Mouse (Mus musculus) liver, postnatal 0 days (tissue): Measurements from ENCODE around the gene Rab31. TPM values are rescaled to one million over a fixed set of nuclear protein-coding genes. Genes with fewer than 3 reads are reported as not detected.

Source experiments
- ATAC-seq: fragments of 200-750 bp; cut with Nextera tagmentation; 2 replicates; pipeline ENCODE4 v1.8.0; 2017; ENCODE audit warnings: mild to moderate bottlenecking, moderate library complexity
- DNase-seq: peaks from one replicate; pipeline ENCODE4 v3.0.0-alpha.2; 2016
- H3K27ac ChIP-seq: fragments of 300-500 bp; sonication (generic); 2 replicates; pipeline ENCODE4 v1.5.1; 2014; ENCODE audit warnings: antibody characterized with exemption, moderate library complexity, mild to moderate bottlenecking, low read depth
- H3K27me3 ChIP-seq: fragments of 300-500 bp; sonication (generic); 2 replicates; pipeline ENCODE4 v1.6.1; 2014; ENCODE audit warnings: low read length, control low read depth, mixed read lengths; ENCODE audit not compliant: insufficient read depth
- H3K36me3 ChIP-seq: fragments of 300-500 bp; sonication (generic); replicated peaks from 2 replicates; pipeline ENCODE4 v1.6.1; 2014; ENCODE audit warnings: mild to moderate bottlenecking, control low read depth, low read length, moderate library complexity, mixed read lengths; ENCODE audit not compliant: insufficient read depth
- H3K4me1 ChIP-seq: fragments of 300-500 bp; sonication (generic); 2 replicates; pipeline ENCODE4 v1.6.1; 2014; ENCODE audit warnings: antibody characterized with exemption, mild to moderate bottlenecking, control low read depth; ENCODE audit not compliant: insufficient read depth
- H3K4me2 ChIP-seq: fragments of 300-500 bp; sonication (generic); 2 replicates; pipeline ENCODE4 v1.6.1; 2014; ENCODE audit warnings: low read depth, mild to moderate bottlenecking, low read length, moderate library complexity, mixed read lengths
- H3K4me3 ChIP-seq: fragments of 300-500 bp; sonication (generic); 2 replicates; pipeline ENCODE4 v1.5.1; 2014; ENCODE audit warnings: low read depth, low read length
- H3K9ac ChIP-seq: fragments of 300-500 bp; sonication (generic); replicated peaks from 2 replicates; pipeline ENCODE4 v1.6.1; 2014; ENCODE audit warnings: mild to moderate bottlenecking, moderate library complexity
- H3K9me3 ChIP-seq: fragments of 300-500 bp; sonication (generic); 2 replicates; pipeline ENCODE4 v1.6.1; 2016; ENCODE audit warnings: mild to moderate bottlenecking, control low read depth, low read length, mixed read lengths
- CTCF ChIP-seq: sonication (generic); IDR thresholded peaks from 2 replicates; pipeline ENCODE4 v1.5.1; 2016; ENCODE audit warnings: antibody characterized with exemption, low read depth
- EP300 ChIP-seq: IDR thresholded peaks from 2 replicates; pipeline ENCODE4 v1.6.1; 2016; ENCODE audit warnings: antibody characterized with exemption, low read depth, mild to moderate bottlenecking
- WGBS: fragments of 180-500 bp; shearing (Covaris S2); extraction: QIAGEN DNeasy Blood & Tissue Kit; methylation state at CpG from one replicate; pipeline ENCODE4 v1.1.7; 2014; ENCODE audit not compliant: insufficient replicate concordance; 5-methylcytosine and 5-hydroxymethylcytosine counted together
- polyA plus RNA-seq: library from polyadenylated mRNA; unstranded; fragments of >200 nt; fragmentation: Nextera tagmentation; extraction: Ambion mirVana; gene quantifications from 2 replicates; pipeline ENCODE4 v1.2.1, GENCODE M21; 2015

Rab31 gene
- polyA plus RNA-seq, 1 experiment from 2014 or later, result 7.2 TPM

DNA sequence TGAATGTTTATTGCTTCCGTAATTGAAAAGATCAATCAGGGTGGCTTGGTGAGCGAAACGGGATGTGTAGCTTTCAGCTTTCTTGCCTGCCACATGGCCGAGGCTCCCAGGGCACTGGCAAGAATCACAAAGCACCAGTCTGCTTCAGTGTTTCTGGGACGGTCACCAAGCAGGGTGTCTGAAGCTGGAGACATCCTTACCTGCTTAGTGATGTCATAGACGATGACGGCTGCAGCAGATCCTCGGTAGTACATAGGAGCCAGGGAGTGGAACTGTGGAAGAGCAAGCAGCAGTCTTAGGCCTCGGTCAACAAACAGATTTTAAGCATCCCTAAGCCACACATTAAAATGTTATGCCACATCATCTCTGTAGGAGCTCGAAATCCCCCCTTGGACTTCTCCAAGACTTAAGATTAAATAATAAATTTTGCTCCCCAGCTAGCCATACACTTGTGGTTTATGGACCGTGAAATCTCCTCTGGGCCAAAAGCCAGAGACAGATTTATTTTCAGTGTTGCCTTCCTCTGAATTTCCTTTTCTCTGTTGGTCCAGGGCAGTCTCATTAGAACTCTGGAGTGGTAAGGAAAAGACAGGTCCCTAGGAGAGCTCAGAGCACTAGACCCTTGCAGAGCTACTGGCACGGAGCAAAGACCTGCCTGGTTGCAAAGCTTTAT is 74.6 kb downstream of the Rab31 start:
- no peaks in the 10 kb centered on the region for H3K4me1 ChIP-seq
- no peak for ATAC-seq
- no peaks in the 10 kb centered on the region for H3K27me3 ChIP-seq
- no peaks in the 10 kb centered on the region for H3K36me3 ChIP-seq
- DNase-seq, result no peak
- TF ChIP-seq EP300 (no peak), CTCF (no peak)
- H3K9ac ChIP-seq, result no peak overlapping the region
- H3K4me2 ChIP-seq, result no peak overlapping the region
- WGBS, result 86% methylated on average over 12 of the region's 12 CpGs
- H3K9me3 ChIP-seq, result no peaks in the 10 kb centered on the region
- no peak overlapping the region for H3K4me3 ChIP-seq
- H3K27ac ChIP-seq, result no peak overlapping the region

DNA sequence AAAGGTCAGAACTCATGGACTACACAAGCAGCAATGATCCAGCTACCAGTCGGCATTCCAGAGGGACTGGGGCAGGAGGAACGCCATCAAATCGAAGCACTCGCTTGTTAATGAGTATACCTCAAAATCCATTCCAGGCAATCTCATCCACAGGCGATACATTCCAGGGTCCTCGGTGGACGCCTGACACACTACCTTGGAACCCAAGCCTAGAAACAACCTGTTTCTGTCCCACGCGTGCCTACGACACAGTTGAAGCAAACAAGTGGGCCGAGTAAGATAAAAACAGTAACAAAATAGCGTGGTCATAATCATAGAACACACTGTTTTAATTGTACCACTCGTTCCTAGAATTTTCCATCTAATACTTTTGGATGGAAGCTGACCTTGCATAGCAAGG is 75.6 kb downstream of the Rab31 start:
- 91% methylated on average over 13 of the region's 13 CpGs for WGBS
- Histone ChIP-seq H3K27ac (no peak overlapping the region), H3K4me2 (no peak overlapping the region), H3K27me3 (no peaks in the 10 kb centered on the region), H3K4me3 (no peak overlapping the region), H3K4me1 (no peaks in the 10 kb centered on the region), H3K9me3 (no peaks in the 10 kb centered on the region), H3K36me3 (no peaks in the 10 kb centered on the region), H3K9ac (no peak overlapping the region)
- TF ChIP-seq EP300 (no peak), CTCF (no peak)
- ATAC-seq (no peak), DNase-seq (no peak)

GRCm38 (mm10) chr17:65692276-65692675 is 80.3 kb downstream of the Rab31 start:
- ATAC-seq, result no peak
- Histone ChIP-seq H3K9ac (no peak overlapping the region), H3K4me2 (no peak overlapping the region), H3K4me3 (no peak overlapping the region), H3K4me1 (no peaks in the 10 kb centered on the region), H3K36me3 (no peaks in the 10 kb centered on the region), H3K27me3 (no peaks in the 10 kb centered on the region), H3K27ac (no peak overlapping the region), H3K9me3 (no peaks in the 10 kb centered on the region)
- DNase-seq, result no peak
- TF ChIP-seq CTCF, result no peak
- TF ChIP-seq EP300, result no peak
- 76% methylated on average over 4 of the region's 4 CpGs for WGBS

DNA sequence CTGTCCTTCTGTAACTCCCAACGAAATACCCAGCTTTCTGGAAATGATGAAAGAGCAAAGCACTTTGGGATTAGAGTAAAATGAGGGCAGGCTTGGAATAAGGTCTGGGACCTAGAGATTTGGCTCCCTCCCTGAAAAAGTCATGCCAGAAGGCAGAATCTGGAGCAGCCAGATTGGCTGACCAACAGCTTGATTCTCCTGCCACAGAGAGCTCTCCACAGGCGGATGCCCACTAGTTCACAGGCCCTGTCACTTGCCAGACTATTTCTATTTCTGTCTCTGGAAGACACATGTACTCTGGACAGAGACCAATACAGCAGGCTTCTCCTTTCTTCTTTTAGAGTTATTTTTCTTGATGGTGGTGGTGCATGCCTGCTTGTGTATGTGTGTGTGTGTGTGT is 88.8 kb downstream of the Rab31 start:
- DNase-seq (no peak), ATAC-seq (no peak)
- H3K36me3 ChIP-seq, result no peaks in the 10 kb centered on the region
- no peak for TF ChIP-seq CTCF
- TF ChIP-seq EP300, result no peak
- 67% methylated on average over 2 of the region's 2 CpGs for WGBS
- H3K4me3 ChIP-seq, result no peak overlapping the region
- H3K27ac ChIP-seq, result no peak overlapping the region
- H3K27me3 ChIP-seq, result no peaks in the 10 kb centered on the region
- no peaks in the 10 kb centered on the region for H3K9me3 ChIP-seq
- H3K9ac ChIP-seq, result no peak overlapping the region
- no peaks in the 10 kb centered on the region for H3K4me1 ChIP-seq
- H3K4me2 ChIP-seq, result no peak overlapping the region

- H3K27ac ChIP-seq, result no peak overlapping the region
- H3K27me3 ChIP-seq, result no peaks in the 10 kb centered on the region
- H3K36me3 ChIP-seq, result no peaks in the 10 kb centered on the region
- H3K4me1 ChIP-seq, result no peaks in the 10 kb centered on the region
- TF ChIP-seq CTCF (no peak), EP300 (no peak)
- no peaks in the 10 kb centered on the region for H3K9me3 ChIP-seq
- no peak overlapping the region for H3K4me2 ChIP-seq
- H3K9ac ChIP-seq, result no peak overlapping the region
- DNase-seq (no peak), ATAC-seq (no peak)
- 74% methylated on average over 3 of the region's 3 CpGs for WGBS
- H3K4me3 ChIP-seq, result no peak overlapping the region
Measured at GRCm38 (mm10) chr17:65683316-65683715, 89.2 kb downstream of the Rab31 start.

GRCm38 (mm10) chr17:65682071-65682680 is 90.4 kb downstream of the Rab31 start:
- Histone ChIP-seq H3K4me3 (no peak overlapping the region), H3K4me1 (no peaks in the 10 kb centered on the region), H3K27ac (no peak overlapping the region), H3K36me3 (no peaks in the 10 kb centered on the region), H3K4me2 (no peak overlapping the region), H3K9ac (no peak overlapping the region), H3K27me3 (no peaks in the 10 kb centered on the region), H3K9me3 (no peaks in the 10 kb centered on the region)
- no peak for TF ChIP-seq EP300
- no peak for TF ChIP-seq CTCF
- no peak for DNase-seq
- 80% methylated on average over 5 of the region's 5 CpGs for WGBS
- ATAC-seq, result no peak
